26 mouse cellular contexts compared by ENCODE assay signal in genomic region chr4:33739211-33739904, GRCm38 (mm10).
A peak's percentile ranks its signal among the peaks of the same experiment; 100 is the strongest.
DNase-seq lines count a peak whose midpoint lies in the region; ATAC-seq and TF ChIP-seq lines count a peak whose summit lies in the region.
"Had no signal": no experiment of that assay in that cellular context is flagged by ENCODE, and none has a peak within 500 bp of the region (broad histone marks: within the 10 kb centered on the region; RNA-seq: fewer than 3 reads in every experiment).

No protein-coding gene starts in this region.

- no peak for TF ChIP-seq POLR2A in lung, adult 2 months (IDR thresholded peaks at IDR 0.05; ENCODE audit: borderline replicate concordance, extremely low read depth, low read depth, low read length)

- WGBS in lung, embryonic 16.5 days: 63% methylated on average over 8 of the region's 8 CpGs
- 69% methylated on average over 8 of the region's 8 CpGs for WGBS in lung, adult 2 months
- WGBS in limb, embryonic 13.5 days: 38% methylated on average over 8 of the region's 8 CpGs
- 80% methylated on average over 8 of the region's 8 CpGs for WGBS in intestine, postnatal 0 days

- no peaks in the 10 kb centered on the region for H3K9me3 ChIP-seq in lung, embryonic 16.5 days (ENCODE audit: control insufficient read depth, low read length)
- no peaks in the 10 kb centered on the region for H3K9me3 ChIP-seq in limb, embryonic 13.5 days
- no peaks in the 10 kb centered on the region for H3K9me3 ChIP-seq in intestine, postnatal 0 days (ENCODE audit: control insufficient read depth)
- H3K9me3 ChIP-seq: embryonic facial prominence, embryonic 10.5 days; forebrain, embryonic 15.5 days; heart, embryonic 13.5 days; neural tube, embryonic 12.5 days had no signal

- DNase-seq in kidney, adult 9 months: peak; percentile 3
- no peak for DNase-seq in kidney, adult 8-10 months
- DNase-seq in lung, adult 2 months: no peak
- no peak for DNase-seq in frontal cortex, postnatal 14 days (ENCODE audit: low spot score in 2 of 2)
- DNase-seq: adrenal gland, postnatal 25 days; cerebellum, adult 8-10 months; gastrocnemius, postnatal 14 days; heart, adult 18-20 months; heart, postnatal 14 days; kidney, adult 11 months; kidney, postnatal 36 days; liver; liver, postnatal 0 days; midbrain, embryonic 14.5 days; retina, postnatal 1 day; right cerebral cortex, postnatal 25 days; spleen, adult 18-20 months; thymus, postnatal 25 days had no signal

- H3K4me2 ChIP-seq in lung, embryonic 16.5 days (ENCODE audit: low read depth, low read length): no peak overlapping the region
- no peak overlapping the region for H3K4me2 ChIP-seq in limb, embryonic 13.5 days (replicated peaks)
- no peak overlapping the region for H3K4me2 ChIP-seq in intestine, postnatal 0 days (replicated peaks; ENCODE audit: low read depth)
- H3K4me2 ChIP-seq: forebrain, embryonic 15.5 days; heart, embryonic 13.5 days; neural tube, embryonic 12.5 days had no signal

- 0 out of 2 replicates have a peak overlapping the region, but pooled peaks have one; percentile 9 for H3K27ac ChIP-seq in lung, embryonic 16.5 days (ENCODE audit: low read length)
- H3K27ac ChIP-seq in limb, embryonic 13.5 days: no peak overlapping the region
- no peak overlapping the region for H3K27ac ChIP-seq in intestine, postnatal 0 days (ENCODE audit: low read depth, low read length)
- H3K27ac ChIP-seq: embryonic facial prominence, embryonic 10.5 days; forebrain, embryonic 15.5 days; heart, embryonic 13.5 days; neural tube, embryonic 12.5 days had no signal

- H3K4me1 ChIP-seq in lung, embryonic 16.5 days (replicated peaks; ENCODE audit: control insufficient read depth, insufficient read depth, low read length): peaks cover 8% of the 10 kb centered on the region; the same call in 1 of the 2 replicates
- peaks cover 3% of the 10 kb centered on the region; the same call in 1 of the 2 replicates for H3K4me1 ChIP-seq in lung, adult 2 months (ENCODE audit: control insufficient read depth, insufficient read depth, low read length)
- H3K4me1 ChIP-seq in limb, embryonic 13.5 days: peaks cover 17% of the 10 kb centered on the region
- H3K4me1 ChIP-seq in intestine, postnatal 0 days (replicated peaks; ENCODE audit: control insufficient read depth, insufficient read depth, low read length): no peaks in the 10 kb centered on the region
- H3K4me1 ChIP-seq: neural tube, embryonic 12.5 days had no signal

- no peak for TF ChIP-seq CTCF in lung, adult 2 months (IDR thresholded peaks at IDR 0.05; ENCODE audit: insufficient read depth, low read length)
- TF ChIP-seq CTCF in intestine, postnatal 0 days (IDR thresholded peaks at IDR 0.05; ENCODE audit: low read depth): no peak

- no peaks in the 10 kb centered on the region for H3K27me3 ChIP-seq in lung, embryonic 16.5 days (ENCODE audit: control insufficient read depth, insufficient read depth, low read depth, low read length)
- no peaks in the 10 kb centered on the region for H3K27me3 ChIP-seq in limb, embryonic 13.5 days
- H3K27me3 ChIP-seq in intestine, postnatal 0 days (replicated peaks; ENCODE audit: control insufficient read depth, insufficient read depth, low read length): no peaks in the 10 kb centered on the region
- H3K27me3 ChIP-seq: forebrain, embryonic 15.5 days; heart, embryonic 13.5 days; megakaryocyte, embryonic 14.5 days; neural tube, embryonic 12.5 days had no signal

- H3K4me3 ChIP-seq in lung, embryonic 16.5 days (ENCODE audit: low read length): no peak overlapping the region
- H3K4me3 ChIP-seq in lung, adult 2 months (replicated peaks; ENCODE audit: extremely low read depth, low read depth, low read length): no peak overlapping the region
- no peak overlapping the region for H3K4me3 ChIP-seq in limb, embryonic 13.5 days
- H3K4me3 ChIP-seq in intestine, postnatal 0 days (ENCODE audit: low read depth, low read length): no peak overlapping the region
- H3K4me3 ChIP-seq: embryonic facial prominence, embryonic 10.5 days; forebrain, embryonic 15.5 days; heart, embryonic 13.5 days; megakaryocyte, embryonic 14.5 days; neural tube, embryonic 12.5 days had no signal

- no peak overlapping the region for H3K9ac ChIP-seq in lung, embryonic 16.5 days (ENCODE audit: low read length)
- H3K9ac ChIP-seq in limb, embryonic 13.5 days: no peak overlapping the region
- no peak overlapping the region for H3K9ac ChIP-seq in intestine, postnatal 0 days (ENCODE audit: low read depth, low read length)
- H3K9ac ChIP-seq: forebrain, embryonic 15.5 days; heart, embryonic 13.5 days; liver, postnatal 0 days; neural tube, embryonic 12.5 days had no signal

- peak; percentile 62 for ATAC-seq in lung, embryonic 16.5 days (ENCODE audit: low read depth)
- peak; percentile 71 for ATAC-seq in limb, embryonic 13.5 days (ENCODE audit: low FRiP score, low read depth)
- no peak for ATAC-seq in intestine, postnatal 0 days
- ATAC-seq: forebrain, embryonic 15.5 days; liver, postnatal 0 days had no signal

- no peaks in the 10 kb centered on the region for H3K36me3 ChIP-seq in lung, embryonic 16.5 days (ENCODE audit: control insufficient read depth, insufficient read depth, low read length)
- no peaks in the 10 kb centered on the region for H3K36me3 ChIP-seq in limb, embryonic 13.5 days
- no peaks in the 10 kb centered on the region for H3K36me3 ChIP-seq in intestine, postnatal 0 days (ENCODE audit: control insufficient read depth, insufficient read depth)
- H3K36me3 ChIP-seq: embryonic facial prominence, embryonic 10.5 days; forebrain, embryonic 15.5 days; heart, embryonic 13.5 days; neural tube, embryonic 12.5 days had no signal
